Mouse (Mus musculus): Measurements from ENCODE around the gene Odf4.

GRCm38 (mm10) chr11:68882107-68882506 is 44.8 kb downstream of the Odf4 start:
- no peak for TF ChIP-seq CTCF (IDR thresholded peaks at IDR 0.05; ENCODE audit: control insufficient read depth, insufficient read depth, insufficient read length)
- TF ChIP-seq MAX (IDR thresholded peaks at IDR 0.05) = no peak
- no peak for TF ChIP-seq CEBPB (IDR thresholded peaks at IDR 0.05; ENCODE audit: low read depth)
- TF ChIP-seq USF1 (IDR thresholded peaks at IDR 0.05; ENCODE audit: low read depth) = no peak
- no peak for TF ChIP-seq MYOD1 (IDR thresholded peaks at IDR 0.05; ENCODE audit: control insufficient read depth, insufficient read length, low read depth)
- TF ChIP-seq FOSL1 (IDR thresholded peaks at IDR 0.05; ENCODE audit: insufficient read depth, low read length, poor library complexity, severe bottlenecking) = no peak
- no peak for TF ChIP-seq MYOG (IDR thresholded peaks at IDR 0.05; ENCODE audit: control insufficient read depth, extremely low read depth, insufficient read length)

All from C2C12 (cell line).